Mouse (Mus musculus): ENCODE measurements around the gene Grm7. TPM values are rescaled to one million over a fixed set of nuclear protein-coding genes. Genes with fewer than 3 reads are reported as not detected.

The Grm7 gene
- total RNA-seq, 1 experiment from 2014 or later = 0.78 TPM

DNA sequence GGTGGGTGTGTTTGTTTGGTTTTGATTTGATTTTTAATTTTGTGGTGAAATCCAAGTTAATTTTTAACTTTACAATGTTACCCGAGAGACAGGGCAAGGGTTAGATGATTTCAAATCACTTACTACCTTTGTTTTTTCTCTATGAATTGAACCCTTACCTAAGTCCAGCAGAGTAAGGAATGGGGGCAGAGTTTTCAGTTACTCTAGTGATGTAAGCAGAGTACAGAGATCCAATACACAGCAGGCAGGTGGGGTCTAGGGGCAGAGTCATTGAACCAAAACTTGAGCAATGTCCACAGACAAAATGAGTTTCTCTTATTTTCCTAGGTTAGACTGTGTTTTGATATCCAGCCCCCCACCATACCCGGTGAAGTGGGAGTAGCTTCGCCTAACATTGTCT is 723.2 kb downstream of the Grm7 start:
- no peak for DNase-seq

GRCm38 (mm10) chr6:111369013-111369412 is 723.6 kb downstream of the Grm7 start:
- DNase-seq = no peak

DNA sequence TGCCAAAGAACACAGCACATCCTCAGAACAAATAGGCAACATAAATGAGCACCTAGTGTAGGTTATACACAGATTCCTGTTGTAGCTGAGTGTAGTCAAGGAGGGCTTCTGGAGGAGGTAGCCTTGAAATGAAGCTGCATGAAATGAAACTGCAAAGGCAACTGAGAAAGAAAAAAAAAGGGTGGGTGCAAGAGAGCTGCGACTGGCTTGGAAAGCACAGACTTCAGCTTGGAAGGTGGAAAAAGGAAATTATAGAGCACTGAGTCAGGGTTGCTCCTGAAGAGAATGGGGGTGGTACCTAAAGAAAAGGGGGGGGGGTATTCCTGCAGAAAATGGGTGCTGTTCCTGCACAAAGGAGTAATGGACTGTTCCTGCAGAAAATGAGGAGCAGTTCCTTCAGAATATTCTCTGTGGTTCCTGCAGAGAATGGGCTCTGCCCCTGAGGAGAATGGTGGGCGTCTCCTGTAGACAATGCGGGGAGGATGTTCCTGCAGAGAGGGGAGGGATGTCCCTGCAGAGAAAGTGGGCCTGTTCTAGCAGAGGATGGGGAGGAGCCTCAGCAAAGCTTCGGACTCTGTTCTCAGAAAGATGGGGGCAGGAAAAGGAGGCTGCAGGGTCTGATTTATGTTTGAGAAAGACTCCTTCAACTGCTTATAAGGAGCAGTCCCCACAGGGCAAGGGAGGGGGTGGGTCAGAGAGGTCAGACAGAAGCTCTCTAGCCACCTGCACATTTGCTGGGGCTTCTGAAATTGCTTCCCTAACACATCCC is 726.4 kb downstream of the Grm7 start:
- DNase-seq = no peak

- DNase-seq = no peak
Observed at GRCm38 (mm10) chr6:111372626-111373380, 727.4 kb downstream of the Grm7 start.

- no peak for DNase-seq
Observed at GRCm38 (mm10) chr6:111380710-111381109, 735.3 kb downstream of the Grm7 start.

DNA sequence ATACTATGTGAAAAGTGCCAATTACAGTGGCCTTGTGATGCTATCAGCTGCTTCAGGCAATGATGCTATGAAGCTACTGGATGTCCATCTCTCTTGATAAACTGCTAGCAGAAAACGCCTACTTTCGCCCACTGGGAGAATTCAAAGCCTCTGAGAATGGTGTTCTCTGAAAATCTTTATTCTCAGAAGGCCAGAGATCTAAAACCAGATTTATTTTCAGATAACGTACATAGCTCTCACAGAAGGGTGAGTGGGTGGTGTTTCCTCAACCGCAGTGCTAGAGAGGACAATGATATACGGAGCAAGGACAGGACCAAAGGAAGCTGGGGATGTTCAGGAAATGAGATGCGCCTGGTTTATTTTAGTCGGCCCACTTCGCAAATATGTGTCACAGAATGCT is 763.4 kb downstream of the Grm7 start:
- DNase-seq = no peak

DNA sequence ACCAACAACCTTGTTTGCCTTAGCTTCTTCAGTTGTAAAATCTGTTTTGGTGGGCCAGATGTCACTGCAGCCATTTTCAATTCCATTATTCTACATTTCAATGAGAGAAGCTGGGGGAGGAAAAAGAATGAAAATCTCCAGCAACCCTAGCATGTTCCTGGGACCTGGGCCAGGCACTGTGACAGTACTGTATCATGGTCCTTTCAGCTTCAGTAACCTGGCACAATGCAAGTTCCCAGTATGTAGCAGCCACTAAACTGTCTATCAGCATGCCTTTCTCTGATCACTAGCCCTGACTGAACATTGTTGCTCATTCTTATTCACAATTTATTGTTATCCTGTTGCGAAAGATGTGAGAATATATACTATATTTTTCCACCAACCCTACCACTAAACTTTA is 779.4 kb downstream of the Grm7 start:
- DNase-seq = no peak

- no peak for DNase-seq
Observed at GRCm38 (mm10) chr6:111446228-111446627, 800.8 kb downstream of the Grm7 start.

DNA sequence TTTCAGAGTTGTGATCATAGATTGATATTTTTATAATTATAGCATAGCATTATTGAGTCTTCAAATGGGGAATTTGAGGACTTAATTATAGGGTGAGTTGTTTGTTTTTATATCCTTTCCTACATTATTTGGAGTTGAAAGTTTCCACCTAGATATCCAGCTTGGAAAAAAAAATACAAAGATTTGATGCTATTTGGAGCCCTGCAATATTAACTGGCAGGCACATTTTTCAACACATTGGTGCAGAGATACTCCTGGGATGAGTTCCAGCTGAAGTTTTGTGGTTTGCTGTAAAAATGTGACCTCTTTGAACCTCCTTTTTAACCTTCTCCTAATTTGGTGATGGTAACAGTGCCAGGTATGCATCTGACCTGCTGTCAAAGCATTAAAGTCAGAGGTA is 802.5 kb downstream of the Grm7 start:
- no peak for DNase-seq

GRCm38 (mm10) chr6:111449054-111449783 is 803.8 kb downstream of the Grm7 start:
- peak; percentile 17 for DNase-seq

- DNase-seq = no peak
Observed at GRCm38 (mm10) chr6:111481866-111482265, 836.5 kb downstream of the Grm7 start.

DNA sequence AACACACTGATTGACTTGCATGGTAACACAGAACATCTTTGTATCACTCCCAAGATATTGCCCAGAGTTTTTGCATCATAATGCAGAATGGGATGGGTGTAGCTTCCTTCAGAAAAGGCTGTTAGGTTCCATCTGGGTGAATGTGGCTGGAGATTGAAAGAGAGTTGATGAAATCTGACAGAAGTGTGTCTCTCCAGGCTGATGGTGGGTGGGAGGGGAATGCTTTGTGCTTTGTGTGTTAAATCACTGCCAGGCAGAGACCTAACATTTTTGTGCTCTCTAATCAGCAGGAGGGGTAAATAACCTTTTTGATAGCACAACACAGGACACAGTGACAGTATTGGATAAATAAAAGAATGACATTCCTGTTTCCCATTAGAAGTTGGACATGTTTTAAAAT is 840.7 kb downstream of the Grm7 start:
- DNase-seq = no peak

DNA sequence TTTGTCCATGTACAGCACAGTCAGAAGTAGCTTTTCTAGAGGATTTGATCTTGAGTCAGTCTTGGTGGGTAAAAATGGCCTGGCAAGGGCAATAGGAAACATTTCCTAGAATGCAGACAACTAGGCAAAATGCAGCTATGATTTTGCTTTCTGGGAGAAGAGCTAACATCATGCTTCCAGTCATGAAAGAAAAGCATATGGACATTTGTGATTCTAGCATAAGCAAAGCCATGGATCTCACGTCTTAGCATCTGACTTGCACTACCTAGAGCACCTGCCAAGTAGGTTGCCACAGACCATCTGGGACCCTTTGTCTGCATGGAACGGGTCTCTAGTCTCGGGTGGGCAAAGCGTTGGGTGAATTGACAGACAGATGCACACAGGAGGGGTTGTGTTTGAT is 842.2 kb downstream of the Grm7 start:
- DNase-seq = no peak

DNA sequence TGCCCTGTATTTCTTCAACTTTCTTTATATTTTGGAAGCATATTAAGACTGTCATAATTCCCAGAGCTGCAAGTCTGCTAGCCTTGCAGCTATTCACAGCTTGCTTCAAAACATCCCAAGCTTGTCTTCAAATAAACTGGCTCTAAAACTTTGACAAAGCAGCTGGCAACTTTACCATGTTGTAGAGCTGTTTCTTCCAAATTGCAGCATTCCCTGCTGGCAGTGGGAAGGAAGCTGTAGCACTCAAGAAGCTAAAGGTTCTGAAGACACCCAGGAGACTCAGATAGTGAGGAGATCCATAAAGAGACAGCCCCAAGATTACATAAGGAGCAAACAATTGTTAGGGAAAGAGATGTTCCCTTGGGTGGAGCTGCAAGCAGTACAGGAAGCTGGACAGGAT is 846.8 kb downstream of the Grm7 start:
- no peak for DNase-seq

DNA sequence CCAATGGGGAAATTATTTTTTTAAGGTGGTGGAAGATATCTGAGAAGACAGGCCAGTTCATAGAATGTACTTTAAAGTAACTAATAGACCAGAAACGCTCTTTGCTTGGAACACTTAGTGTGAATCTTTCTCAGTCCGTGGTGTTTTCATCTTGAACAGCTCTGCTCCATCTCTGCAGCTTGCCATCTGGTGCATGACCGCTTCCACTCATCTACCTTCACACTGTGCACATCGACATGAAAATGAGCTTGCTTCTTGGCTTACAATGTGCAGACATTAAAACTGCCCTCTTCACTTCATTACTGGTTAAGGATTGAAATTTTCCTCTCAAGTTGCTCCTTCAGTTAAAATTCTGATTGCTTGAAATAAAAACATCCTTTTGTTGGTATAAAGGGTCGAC is 854.2 kb downstream of the Grm7 start:
- no peak for DNase-seq

- no peak for DNase-seq
Observed at GRCm38 (mm10) chr6:111510768-111511459, 865.5 kb downstream of the Grm7 start.

GRCm38 (mm10) chr6:111512359-111512758 is 867.0 kb downstream of the Grm7 start:
- no peak for DNase-seq

DNA sequence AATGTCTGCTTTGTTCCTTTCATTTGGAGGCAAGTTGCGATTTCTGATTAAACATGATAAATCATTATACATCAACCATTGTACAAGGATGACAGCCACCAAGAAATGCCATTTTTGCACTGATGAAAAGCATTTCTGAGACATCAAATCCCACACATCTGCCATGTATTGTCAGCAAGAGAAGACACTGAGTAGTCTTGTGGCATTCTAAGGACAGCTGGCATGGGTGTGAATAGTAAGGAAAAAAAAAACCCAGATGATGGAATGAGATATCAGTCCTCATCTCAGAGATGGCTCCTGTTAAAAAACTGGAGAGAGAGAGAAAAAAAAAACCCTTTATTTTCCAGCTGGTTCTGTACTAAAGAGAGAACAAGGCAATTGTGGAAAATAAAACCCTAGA is 875.8 kb downstream of the Grm7 start:
- no peak for DNase-seq

DNA sequence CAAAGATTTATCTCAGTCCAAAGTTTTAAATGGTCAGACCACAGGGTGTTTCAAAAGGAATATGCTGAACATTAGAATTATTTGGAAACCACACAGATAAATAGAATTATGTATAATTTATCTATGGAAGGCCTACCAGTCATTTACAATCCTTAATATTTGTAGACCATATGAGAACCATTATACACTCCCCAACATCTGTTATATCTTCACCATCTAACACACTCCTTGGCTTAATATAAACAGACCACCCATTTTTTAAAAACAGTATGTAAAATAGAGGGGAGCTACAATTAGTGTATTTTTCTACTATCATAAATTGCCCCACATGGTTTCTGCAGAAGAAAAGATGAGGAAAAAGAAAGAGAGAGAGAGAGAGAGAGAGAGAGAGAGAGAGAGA is 876.7 kb downstream of the Grm7 start:
- DNase-seq = no peak

- peak; percentile 6 for DNase-seq
Observed at GRCm38 (mm10) chr6:111529985-111530384, 884.6 kb downstream of the Grm7 start.

GRCm38 (mm10) chr6:111558588-111558987 is 913.2 kb downstream of the Grm7 start:
- no peak for DNase-seq

DNA sequence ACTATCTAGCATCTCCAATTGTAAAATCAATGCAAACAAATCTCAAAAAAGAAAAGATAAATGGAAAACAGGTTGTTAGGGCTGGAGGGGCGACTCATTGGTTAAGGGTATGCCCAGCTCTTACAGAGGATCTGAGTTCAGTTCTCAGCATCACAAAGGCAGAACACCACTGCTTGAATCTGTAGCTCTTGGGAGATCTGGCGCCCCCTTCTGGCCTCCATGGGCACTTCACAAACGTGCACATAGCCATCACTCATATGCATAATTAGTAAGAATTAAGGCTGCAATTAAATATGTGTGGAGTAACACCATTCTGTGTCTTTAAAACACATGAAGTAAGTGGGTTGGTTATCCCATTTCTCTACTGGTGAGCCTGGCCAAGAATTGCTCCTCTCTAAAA is 914.1 kb downstream of the Grm7 start:
- DNase-seq = peak; percentile 5

DNA sequence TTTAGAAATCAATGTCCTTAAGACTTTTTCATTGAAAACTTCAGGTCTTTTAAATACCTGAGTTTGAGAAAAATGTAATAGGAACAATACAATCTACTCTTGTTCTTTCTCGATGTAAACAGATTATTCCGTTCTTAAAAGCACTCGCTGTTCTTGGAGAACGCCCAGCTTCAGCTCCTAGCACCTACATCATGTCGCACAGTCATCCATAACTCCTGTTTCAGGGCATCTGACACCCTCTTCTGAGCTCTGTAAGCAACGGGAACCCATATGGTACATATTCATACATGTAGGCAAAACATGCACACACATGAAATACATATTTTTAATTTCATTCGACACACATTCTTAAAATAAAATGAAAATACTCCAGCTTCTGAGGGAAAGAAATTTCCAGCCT is 916.0 kb downstream of the Grm7 start:
- no peak for DNase-seq

Data from adrenal gland, postnatal 14 days (tissue).